Comparison of ENCODE assay signal across 22 mouse cellular contexts in the genomic region with DNA sequence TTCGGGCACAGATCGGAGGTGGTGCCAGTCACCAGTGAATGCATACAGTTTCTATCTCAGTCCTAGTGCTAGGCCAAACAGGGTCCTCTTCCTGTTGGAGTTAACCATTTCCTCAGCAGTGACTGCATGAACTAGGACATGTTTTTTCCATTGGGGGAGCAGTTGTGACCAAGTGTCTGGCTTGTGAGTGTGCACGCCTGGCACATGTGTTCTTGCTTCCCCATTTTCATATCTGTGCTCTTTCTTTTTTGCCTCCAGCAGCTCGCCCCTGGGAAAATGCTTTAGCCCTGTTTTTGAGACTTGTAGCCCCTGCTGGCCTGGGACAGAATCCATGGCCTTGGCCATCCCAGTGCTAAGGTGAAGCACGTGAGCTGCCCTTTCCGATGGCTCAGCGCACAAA.
"Had no signal": no experiment of that assay in that cellular context is flagged by ENCODE, and none has a peak within 500 bp of the region (broad histone marks: within the 10 kb centered on the region; RNA-seq: fewer than 3 reads in every experiment).

No protein-coding gene starts in this region.

- H3K9me3 ChIP-seq: limb, embryonic 12.5 days; limb, embryonic 15.5 days; megakaryocyte, embryonic 14.5 days; midbrain, embryonic 10.5 days; neural tube, embryonic 12.5 days; neural tube, embryonic 15.5 days; stomach, embryonic 15.5 days had no signal

- H3K36me3 ChIP-seq: limb, embryonic 12.5 days; limb, embryonic 15.5 days; midbrain, embryonic 10.5 days; neural tube, embryonic 12.5 days; neural tube, embryonic 15.5 days; stomach, embryonic 15.5 days had no signal

- H3K27me3 ChIP-seq: limb, embryonic 12.5 days; limb, embryonic 15.5 days; neural tube, embryonic 12.5 days; neural tube, embryonic 15.5 days; stomach, embryonic 15.5 days had no signal

- H3K27ac ChIP-seq: limb, embryonic 12.5 days; limb, embryonic 15.5 days; liver, embryonic 14.5 days; macrophage; midbrain, embryonic 10.5 days; neural tube, embryonic 12.5 days; neural tube, embryonic 15.5 days; stomach, embryonic 15.5 days had no signal

- ATAC-seq: liver, postnatal 0 days; lung, postnatal 0 days had no signal

- DNase-seq: kidney, adult 9 months; kidney, postnatal 14 days; kidney, postnatal 4 days; left cerebral cortex, postnatal 4 days; liver, postnatal 0 days; lung, embryonic 14.5 days; midbrain, embryonic 14.5 days; retina, postnatal 1 day; right cerebral cortex, postnatal 25 days; spleen, adult 18-20 months; thymus, postnatal 36 days had no signal

- H3K4me2 ChIP-seq: limb, embryonic 12.5 days; limb, embryonic 15.5 days; liver, embryonic 11.5 days; lung, embryonic 14.5 days; neural tube, embryonic 12.5 days; neural tube, embryonic 15.5 days; stomach, embryonic 15.5 days had no signal

- H3K4me3 ChIP-seq: limb, embryonic 12.5 days; limb, embryonic 15.5 days; megakaryocyte, embryonic 14.5 days; midbrain, embryonic 10.5 days; neural tube, embryonic 12.5 days; neural tube, embryonic 15.5 days; stomach, embryonic 15.5 days had no signal

- H3K9ac ChIP-seq: limb, embryonic 12.5 days; limb, embryonic 15.5 days; liver, embryonic 14.5 days; liver, postnatal 0 days; lung, embryonic 14.5 days; neural tube, embryonic 12.5 days; neural tube, embryonic 15.5 days; stomach, embryonic 15.5 days had no signal
